Mouse (Mus musculus): Measurements from ENCODE around the gene Tmem45a2. TPM values are rescaled to one million over a fixed set of nuclear protein-coding genes. Genes with fewer than 3 reads are reported as not detected.

The Tmem45a2 gene
- not detected for total RNA-seq (2023)

GRCm38 (mm10) chr16:57071132-57071639 is at the start of gene Tmem45a2:
TSS of gene Tmem45a2 (minus strand) at chr16:57071372.

Other genes starting within 250 kb of the Tmem45a2 start
- gene Tmem45a, start 185.2 kb downstream of the Tmem45a2 start, total RNA-seq (2023), result not detected
- not detected for gene Lnp1, start 143.3 kb downstream of the Tmem45a2 start, total RNA-seq (2023)
- gene Tomm70a, start 50.3 kb upstream of the Tmem45a2 start, total RNA-seq (2023), result 10 to 100 TPM; 17.0 to 19.6 TPM
- 10 to 100 TPM; 11.2 to 17.6 TPM for gene Nit2, start 96.0 kb upstream of the Tmem45a2 start, total RNA-seq (2023)
- gene Tbc1d23, start 160.1 kb upstream of the Tmem45a2 start, total RNA-seq (2023), result 10 to 100 TPM; 79.3 to 86.0 TPM
- gene Tmem30c, start 221.5 kb upstream of the Tmem45a2 start, total RNA-seq (2023), result not detected

Measured in monocyte, adult 59 days (primary cell).